Mouse (Mus musculus): Measurements from ENCODE around the gene Itga9. TPM values are rescaled to one million over a fixed set of nuclear protein-coding genes. Genes with fewer than 3 reads are reported as not detected.
A peak's percentile ranks its signal among the peaks of the same experiment; 100 is the strongest.

Itga9 gene
- polyA plus RNA-seq, 1 experiment = 15.0 TPM

DNA sequence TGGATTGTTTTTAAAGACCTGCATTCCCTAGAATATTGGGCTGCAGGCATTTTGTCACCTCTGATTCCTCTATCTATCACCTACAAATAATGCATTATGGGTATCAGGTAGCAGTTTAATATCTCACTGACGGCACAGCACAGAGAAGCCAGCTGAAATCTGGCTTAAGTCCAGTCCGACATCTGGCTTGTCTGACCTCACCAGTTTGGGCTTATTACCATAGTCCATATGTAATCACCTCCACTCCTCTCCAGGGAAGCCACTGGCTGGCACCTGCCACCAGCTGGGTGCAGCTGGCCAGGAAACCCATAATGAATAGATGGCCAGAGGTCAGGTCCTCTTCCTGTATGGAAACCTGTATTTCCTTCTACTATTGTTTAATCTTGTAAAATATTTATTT lies 284.2 kb downstream of the Itga9 start:
- Histone ChIP-seq H3K36me3 (ENCODE audit: control insufficient read depth, insufficient read depth, low read length) (no peaks in the 10 kb centered on the region), H3K4me3 (ENCODE audit: insufficient read depth, low read depth, low read length) (no peak overlapping the region), H3K4me1 (ENCODE audit: control insufficient read depth, insufficient read depth, low read length) (no peaks in the 10 kb centered on the region), H3K27me3 (replicated peaks; ENCODE audit: control insufficient read depth, insufficient read depth, low read length) (no peaks in the 10 kb centered on the region), H3K27ac (ENCODE audit: insufficient read depth, low read depth, low read length) (no peak overlapping the region)
- no peak for DNase-seq
- TF ChIP-seq POLR2A (IDR thresholded peaks at IDR 0.05; ENCODE audit: low read depth, low read length) (no peak), CTCF (conservative IDR thresholded peaks at IDR 0.05; ENCODE audit: insufficient read depth, insufficient read length, low read depth, low read length) (no peak)
- WGBS = 40% methylated on average over 2 of the region's 2 CpGs

DNA sequence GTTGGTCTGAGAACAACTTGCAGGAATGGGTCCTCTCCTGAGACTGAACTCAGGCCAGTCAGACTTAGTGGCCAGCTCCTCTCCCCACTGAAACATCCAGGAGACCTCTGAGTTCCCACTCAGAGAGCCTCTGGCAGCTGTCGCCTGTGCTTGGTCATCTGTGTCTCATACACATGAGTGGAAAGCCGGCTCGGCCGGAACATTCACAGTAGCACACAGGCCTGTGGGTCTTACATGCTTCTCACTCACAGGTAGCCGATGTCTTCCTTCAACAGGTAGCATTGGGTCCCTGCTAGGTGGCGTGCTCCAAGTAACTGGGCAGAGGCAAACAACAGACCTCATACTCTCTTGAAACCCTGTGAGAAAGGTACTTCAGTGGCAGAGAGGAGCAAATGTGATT lies 284.6 kb downstream of the Itga9 start:
- WGBS = 51% methylated on average over 6 of the region's 6 CpGs

GRCm38 (mm10) chr9:118891593-118891992 lies 285.1 kb downstream of the Itga9 start:
- no peak for DNase-seq
- H3K27me3 ChIP-seq (replicated peaks; ENCODE audit: control insufficient read depth, insufficient read depth, low read length) = no peaks in the 10 kb centered on the region
- no peaks in the 10 kb centered on the region for H3K4me1 ChIP-seq (ENCODE audit: control insufficient read depth, insufficient read depth, low read length)
- no peaks in the 10 kb centered on the region for H3K36me3 ChIP-seq (ENCODE audit: control insufficient read depth, insufficient read depth, low read length)
- 54% methylated on average over 9 of the region's 9 CpGs for WGBS
- H3K4me3 ChIP-seq (ENCODE audit: insufficient read depth, low read depth, low read length) = no peak overlapping the region
- H3K27ac ChIP-seq (ENCODE audit: insufficient read depth, low read depth, low read length) = no peak overlapping the region
- TF ChIP-seq POLR2A (IDR thresholded peaks at IDR 0.05; ENCODE audit: low read depth, low read length) = no peak
- no peak for TF ChIP-seq CTCF (conservative IDR thresholded peaks at IDR 0.05; ENCODE audit: insufficient read depth, insufficient read length, low read depth, low read length)

More for the DNA sequence above, 284.6 kb downstream of the Itga9 start:
- DNase-seq = no peak
- Histone ChIP-seq H3K27ac (ENCODE audit: insufficient read depth, low read depth, low read length) (no peak overlapping the region), H3K27me3 (replicated peaks; ENCODE audit: control insufficient read depth, insufficient read depth, low read length) (no peaks in the 10 kb centered on the region), H3K4me3 (ENCODE audit: insufficient read depth, low read depth, low read length) (no peak overlapping the region), H3K36me3 (ENCODE audit: control insufficient read depth, insufficient read depth, low read length) (no peaks in the 10 kb centered on the region), H3K4me1 (ENCODE audit: control insufficient read depth, insufficient read depth, low read length) (no peaks in the 10 kb centered on the region)
- no peak for TF ChIP-seq POLR2A (IDR thresholded peaks at IDR 0.05; ENCODE audit: low read depth, low read length)
- TF ChIP-seq CTCF (conservative IDR thresholded peaks at IDR 0.05; ENCODE audit: insufficient read depth, insufficient read length, low read depth, low read length) = no peak

DNA sequence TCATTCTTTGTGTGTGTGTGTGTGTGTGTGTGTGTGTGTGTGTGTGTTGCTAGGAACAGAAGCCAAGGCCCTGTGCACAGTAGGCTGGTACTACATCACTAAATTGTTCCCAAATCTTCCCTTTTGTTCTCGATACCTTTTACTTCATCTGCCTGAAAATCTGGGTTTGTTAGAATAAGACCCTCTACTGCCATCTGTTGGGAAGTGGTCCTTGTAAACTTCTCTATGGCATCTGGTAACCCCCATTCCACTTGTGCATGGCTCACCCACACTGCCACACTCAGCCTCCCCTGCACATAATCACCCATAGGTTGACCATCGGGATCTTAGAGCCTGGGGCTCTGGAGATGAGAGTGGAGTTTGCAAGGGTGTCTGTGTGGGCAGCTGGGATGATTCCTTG lies 288.6 kb downstream of the Itga9 start:
- TF ChIP-seq POLR2A (IDR thresholded peaks at IDR 0.05; ENCODE audit: low read depth, low read length) (no peak), CTCF (conservative IDR thresholded peaks at IDR 0.05; ENCODE audit: insufficient read depth, insufficient read length, low read depth, low read length) (no peak)
- no peak overlapping the region for H3K4me3 ChIP-seq (ENCODE audit: insufficient read depth, low read depth, low read length)
- WGBS = 76% methylated on average over 2 of the region's 2 CpGs
- H3K4me1 ChIP-seq (ENCODE audit: control insufficient read depth, insufficient read depth, low read length) = no peaks in the 10 kb centered on the region
- no peak overlapping the region for H3K27ac ChIP-seq (ENCODE audit: insufficient read depth, low read depth, low read length)
- no peaks in the 10 kb centered on the region for H3K36me3 ChIP-seq (ENCODE audit: control insufficient read depth, insufficient read depth, low read length)
- no peaks in the 10 kb centered on the region for H3K27me3 ChIP-seq (replicated peaks; ENCODE audit: control insufficient read depth, insufficient read depth, low read length)
- DNase-seq = no peak

GRCm38 (mm10) chr9:118900677-118901076 lies 294.2 kb downstream of the Itga9 start:
- Histone ChIP-seq H3K4me1 (ENCODE audit: control insufficient read depth, insufficient read depth, low read length) (no peaks in the 10 kb centered on the region), H3K36me3 (ENCODE audit: control insufficient read depth, insufficient read depth, low read length) (no peaks in the 10 kb centered on the region), H3K27me3 (replicated peaks; ENCODE audit: control insufficient read depth, insufficient read depth, low read length) (no peaks in the 10 kb centered on the region), H3K4me3 (ENCODE audit: insufficient read depth, low read depth, low read length) (no peak overlapping the region), H3K27ac (ENCODE audit: insufficient read depth, low read depth, low read length) (no peak overlapping the region)
- DNase-seq = no peak
- no peak for TF ChIP-seq CTCF (conservative IDR thresholded peaks at IDR 0.05; ENCODE audit: insufficient read depth, insufficient read length, low read depth, low read length)
- no peak for TF ChIP-seq POLR2A (IDR thresholded peaks at IDR 0.05; ENCODE audit: low read depth, low read length)
- WGBS = 80% methylated on average over 2 of the region's 2 CpGs

GRCm38 (mm10) chr9:118901917-118902316 lies 295.4 kb downstream of the Itga9 start:
- DNase-seq = no peak
- 64% methylated on average over 6 of the region's 6 CpGs for WGBS

GRCm38 (mm10) chr9:118907934-118908620 lies 301.6 kb downstream of the Itga9 start:
- DNase-seq = peak; percentile 86
- Histone ChIP-seq H3K27me3 (replicated peaks; ENCODE audit: control insufficient read depth, insufficient read depth, low read length) (no peaks in the 10 kb centered on the region), H3K27ac (ENCODE audit: insufficient read depth, low read depth, low read length) (no peak overlapping the region), H3K36me3 (ENCODE audit: control insufficient read depth, insufficient read depth, low read length) (no peaks in the 10 kb centered on the region), H3K4me3 (ENCODE audit: insufficient read depth, low read depth, low read length) (no peak overlapping the region), H3K4me1 (ENCODE audit: control insufficient read depth, insufficient read depth, low read length) (no peaks in the 10 kb centered on the region)
- TF ChIP-seq CTCF (conservative IDR thresholded peaks at IDR 0.05; ENCODE audit: insufficient read depth, insufficient read length, low read depth, low read length) (peak; percentile 83), POLR2A (IDR thresholded peaks at IDR 0.05; ENCODE audit: low read depth, low read length) (no peak)
- 50% methylated on average over 18 of the region's 18 CpGs for WGBS

More at GRCm38 (mm10) chr9:118901917-118902316, 295.4 kb downstream of the Itga9 start:
- Histone ChIP-seq H3K4me1 (ENCODE audit: control insufficient read depth, insufficient read depth, low read length) (no peaks in the 10 kb centered on the region), H3K36me3 (ENCODE audit: control insufficient read depth, insufficient read depth, low read length) (no peaks in the 10 kb centered on the region), H3K27ac (ENCODE audit: insufficient read depth, low read depth, low read length) (no peak overlapping the region), H3K27me3 (replicated peaks; ENCODE audit: control insufficient read depth, insufficient read depth, low read length) (no peaks in the 10 kb centered on the region), H3K4me3 (ENCODE audit: insufficient read depth, low read depth, low read length) (no peak overlapping the region)
- TF ChIP-seq CTCF (conservative IDR thresholded peaks at IDR 0.05; ENCODE audit: insufficient read depth, insufficient read length, low read depth, low read length) = no peak
- TF ChIP-seq POLR2A (IDR thresholded peaks at IDR 0.05; ENCODE audit: low read depth, low read length) = no peak
